Mouse (Mus musculus) central nervous system, embryonic 11.5 days (tissue): ENCODE measurements around the gene Cux1. TPM values are rescaled to one million over a fixed set of nuclear protein-coding genes. Genes with fewer than 3 reads are reported as not detected.

ENCODE experiments used
- polyA plus RNA-seq: library from polyadenylated mRNA; depleted of rRNA; stranded (reverse); fragments of >200 nt; gene quantifications from 2 replicates; pipeline ENCODE4 v1.2.3, GENCODE M21; 2012; rRNA removed

The Cux1 gene
- polyA plus RNA-seq: 57.7 and 59.6 TPM in 2 replicates

DNA sequence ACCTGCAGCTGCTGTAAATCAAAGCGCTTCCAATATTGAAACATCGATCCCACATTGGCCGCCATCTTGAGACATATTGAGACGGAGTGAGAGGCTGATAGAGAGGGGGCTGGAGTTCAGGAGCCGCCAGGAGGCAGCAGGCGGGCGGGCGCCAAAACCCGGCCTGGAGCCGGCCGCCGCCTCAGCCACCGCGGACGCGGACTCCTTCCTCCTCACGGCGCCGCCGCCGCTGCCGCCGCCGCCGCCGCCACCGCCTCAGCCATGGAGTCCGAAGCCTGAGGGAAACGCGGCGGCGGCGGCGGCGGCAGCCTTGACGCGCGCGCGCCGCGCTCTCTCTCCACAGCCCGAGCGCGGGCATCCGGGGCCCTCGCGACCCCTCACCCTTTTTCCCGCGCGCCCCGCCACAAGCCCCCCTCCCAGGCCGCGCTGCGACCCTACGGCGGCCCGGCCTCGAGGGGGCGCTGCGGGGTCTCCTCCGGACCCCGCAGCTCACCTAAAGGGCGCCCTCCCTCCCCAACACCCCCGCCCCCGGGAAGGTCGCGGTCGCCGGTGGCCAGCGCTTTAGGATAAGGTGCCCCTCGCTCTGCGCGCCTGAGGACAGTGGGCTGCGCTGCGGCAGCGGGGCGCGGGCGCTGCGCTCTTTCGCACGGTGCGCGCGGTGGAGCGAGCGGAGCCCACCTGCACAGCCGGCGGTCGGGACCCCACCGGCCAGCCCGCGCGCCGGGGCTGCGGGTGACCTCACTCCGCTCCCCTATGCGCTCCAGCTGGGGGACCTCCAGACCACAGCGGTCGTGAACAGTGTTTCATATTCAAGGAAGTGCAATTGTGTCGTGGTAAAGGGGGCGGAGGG is at the start of gene Cux1:
Gene Cux1, minus strand, starts transcription at position 315 of the 850 bp plus-strand sequence.

DNA sequence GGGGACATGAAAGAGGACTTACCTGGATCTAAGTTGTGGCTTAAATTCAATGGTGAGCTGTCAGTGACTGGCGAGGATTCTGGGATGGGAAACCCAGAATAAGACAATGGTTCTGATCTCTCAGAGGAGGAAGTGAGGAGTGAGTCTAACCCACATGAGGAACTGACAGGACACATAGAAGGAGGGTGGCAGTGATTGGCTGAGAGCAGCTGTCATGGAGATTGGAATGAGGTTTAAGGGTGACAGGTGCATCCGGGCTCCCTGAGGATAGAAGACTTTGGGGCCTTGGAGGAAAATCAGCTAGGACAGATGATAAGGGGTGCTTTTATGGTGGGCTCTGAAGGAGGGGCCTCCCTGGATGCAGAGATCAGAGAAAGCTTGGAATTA is 320.8 kb downstream of the Cux1 start, which contains the start of gene Sh2b2:
Gene Sh2b2, minus strand, starts transcription at position 105 of the 387 bp plus-strand sequence.

DNA sequence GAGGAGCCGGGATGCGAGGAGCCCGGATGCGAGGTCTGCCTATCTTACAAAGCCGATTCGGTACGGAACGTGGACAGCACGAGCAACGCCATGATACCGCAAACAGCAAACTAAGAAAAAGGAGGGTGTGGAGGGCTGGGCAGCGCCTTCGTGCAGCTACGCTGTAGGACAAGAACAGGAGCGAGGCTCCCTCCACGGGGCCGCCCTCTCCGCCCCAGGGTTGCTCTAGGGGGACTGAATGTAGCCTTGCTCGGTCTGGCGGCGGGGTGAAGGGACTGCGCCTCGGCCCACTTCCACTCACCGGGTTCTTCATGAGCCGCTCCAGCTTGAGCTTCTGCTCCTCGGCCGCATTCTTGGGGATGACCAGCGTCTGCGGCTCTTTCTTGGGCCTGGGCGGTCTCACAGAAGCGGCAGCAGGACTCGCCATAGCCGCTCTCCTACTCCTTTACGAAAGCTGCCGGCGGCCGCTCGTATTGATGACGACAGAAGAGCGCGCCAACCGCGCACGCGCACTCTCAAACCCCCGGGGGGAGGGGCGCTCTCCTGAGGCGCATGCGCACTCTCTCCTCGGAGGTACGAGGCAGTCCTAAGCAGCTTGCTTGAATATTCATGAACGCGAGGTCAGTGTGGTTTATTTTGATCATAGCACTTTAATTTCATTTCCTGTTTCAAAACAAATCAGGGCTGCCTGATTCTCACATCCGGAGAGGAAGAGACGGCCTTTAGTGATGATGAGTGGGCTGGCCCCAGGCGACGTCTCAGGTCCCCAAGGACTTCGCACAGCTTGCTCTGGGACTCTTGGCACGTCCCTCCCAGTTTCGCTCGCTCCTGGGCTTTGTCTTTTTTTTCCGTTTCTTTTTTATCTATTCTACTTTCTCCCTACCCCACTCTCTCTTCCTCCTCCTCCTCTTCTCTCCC is 368.6 kb downstream of the Cux1 start, which contains the start of gene Prkrip1:
Gene Prkrip1, minus strand, starts transcription at position 490 of the 918 bp plus-strand sequence.

Other genes with a start within 250 kb of the Cux1 start
- gene Myl10, start 125.7 kb upstream of the Cux1 start, polyA plus RNA-seq: not detected in 2 replicates